Comparison of ENCODE assay signal across 8 mouse cellular contexts in the genomic region with DNA sequence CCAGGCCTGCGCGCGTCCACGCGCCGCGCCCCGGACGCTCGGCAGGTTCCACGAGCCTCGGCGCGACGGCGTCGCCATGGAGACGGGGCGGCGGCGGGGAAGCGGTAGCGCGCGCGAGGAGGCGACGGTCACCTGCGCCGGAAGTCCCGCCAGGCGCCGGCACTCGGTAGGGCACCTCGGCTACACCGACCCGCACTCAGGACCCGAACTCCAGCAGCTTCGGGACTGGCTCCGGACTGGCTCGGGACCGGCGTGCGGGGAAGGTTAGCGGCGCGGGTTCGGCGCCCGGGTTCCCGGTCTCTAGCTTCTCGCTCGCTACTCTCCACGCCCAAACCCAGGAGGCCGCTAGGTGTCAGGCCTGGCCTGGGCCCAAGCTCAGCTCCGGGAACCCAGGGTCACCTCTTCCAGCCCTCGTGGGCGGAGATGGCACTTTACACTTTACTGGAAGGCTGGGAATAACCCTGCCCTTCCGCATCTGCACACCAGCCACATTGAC. TPM values are rescaled to one million over a fixed set of nuclear protein-coding genes. Genes with fewer than 3 reads are reported as not detected.
DNase-seq lines count a peak whose midpoint lies in the region.

No protein-coding gene starts in this region.

- H3K4me1 ChIP-seq in megakaryocyte, embryonic 14.5 days, result peaks cover 45% of the 10 kb centered on the region

- H3K9me3 ChIP-seq in megakaryocyte, embryonic 14.5 days, result no peaks in the 10 kb centered on the region

- peak overlapping the region; percentile 90 for H3K4me3 ChIP-seq in megakaryocyte, embryonic 14.5 days (replicated peaks)

- peak; percentile 68 for DNase-seq in WW6 (ENCODE audit: low read depth, low spot score)
- DNase-seq in cerebellum, postnatal 14 days, result peak; percentile 79 to 82
- peak; percentile 51 for DNase-seq in gastrocnemius, postnatal 10 days
- DNase-seq in induced T-regulatory cell, adult 2 months (ENCODE audit: low read depth), result peak; percentile 80
- DNase-seq in left cerebral cortex, postnatal 14 days (ENCODE audit: low spot score in 2 of 2), result peak; percentile 55 to 75
- peak; percentile 51 to 64 for DNase-seq in right cerebral cortex, postnatal 36 days (ENCODE audit: low spot score in 2 of 2)
- no peak for DNase-seq in c-Kit-positive CD71-positive TER-119-positive erythroid progenitor cells, embryonic 14.5 days (ENCODE audit: low spot score)

- intact Hi-C loops in left cerebral cortex, postnatal 14 days (cut with DNase I), result no loop called here

- peaks cover 95% of the 10 kb centered on the region for H3K27me3 ChIP-seq in megakaryocyte, embryonic 14.5 days (replicated peaks)

- H3K36me3 ChIP-seq in megakaryocyte, embryonic 14.5 days (replicated peaks; ENCODE audit: low read length), result no peaks in the 10 kb centered on the region

RNA-seq across cellular contexts. Expression of a gene that starts 9.0 kb away (rescaled TPM):
- 1 to 10 TPM; 5.8 to 6.6 TPM for total RNA-seq in gastrocnemius, postnatal 10 days (2021)
- 10 to 100 TPM; 64.4 to 65.2 TPM for total RNA-seq in left cerebral cortex, postnatal 14 days (2021)
- not detected in 2 replicates for polyA plus RNA-seq in megakaryocyte, embryonic 14.5 days (2012; ENCODE audit: insufficient read depth, low replicate concordance)

RNA-seq across cellular contexts. Expression of a gene that starts 23.6 kb away (rescaled TPM):
- total RNA-seq in gastrocnemius, postnatal 10 days (2021), result 10 to 100 TPM; 40.0 to 40.5 TPM
- 10 to 100 TPM in 1 of 2 experiments, 1 to 10 TPM in 1; 9.7 to 10.5 TPM for total RNA-seq in left cerebral cortex, postnatal 14 days (2021)
- polyA plus RNA-seq in megakaryocyte, embryonic 14.5 days (2012; ENCODE audit: insufficient read depth, low replicate concordance), result 0.17 and 0.89 TPM in 2 replicates

RNA-seq across cellular contexts. Expression of a gene that starts 50.3 kb away (rescaled TPM):
- not detected for total RNA-seq in gastrocnemius, postnatal 10 days (2021)
- not detected for total RNA-seq in left cerebral cortex, postnatal 14 days (2021)
- polyA plus RNA-seq in megakaryocyte, embryonic 14.5 days (2012; ENCODE audit: insufficient read depth, low replicate concordance), result not detected in 2 replicates

Comparison
In these comparisons a context has a peak if more than half of its experiments do, and no peak if none do; other contexts are left out.
1. RNA of a gene that starts 9.0 kb away (total RNA-seq): 64.4 to 65.2 TPM in left cerebral cortex, postnatal 14 days; 5.8 to 6.6 TPM in gastrocnemius, postnatal 10 days; every median in the first group is over 4 times any median in the second.